Mouse (Mus musculus) ovary, postnatal 10 days (tissue): ENCODE measurements around the gene Nuak2.
A peak's percentile ranks its signal among the peaks of the same experiment; 100 is the strongest.

Experiments
- DNase-seq: peaks from one replicate; pipeline ENCODE4 v3.0.0; 2022; ENCODE audit warnings: low spot score

The Nuak2 gene

GRCm38 (mm10) chr1:132353389-132353788 is 37.5 kb downstream of the Nuak2 start:
- DNase-seq, result no peak

GRCm38 (mm10) chr1:132354234-132354633 is 38.3 kb downstream of the Nuak2 start:
- no peak for DNase-seq

- DNase-seq, result no peak
Observed at GRCm38 (mm10) chr1:132355162-132355601, 39.3 kb downstream of the Nuak2 start.

GRCm38 (mm10) chr1:132355841-132356242 is 39.9 kb downstream of the Nuak2 start:
- peak; percentile 78 for DNase-seq

- DNase-seq, result no peak
Observed at GRCm38 (mm10) chr1:132356841-132357240, 40.9 kb downstream of the Nuak2 start.

- DNase-seq, result no peak
Observed at GRCm38 (mm10) chr1:132361959-132362358, 46.0 kb downstream of the Nuak2 start.

- DNase-seq, result no peak
Observed at GRCm38 (mm10) chr1:132364388-132364787, 48.5 kb downstream of the Nuak2 start.

GRCm38 (mm10) chr1:132364896-132365557 is 49.1 kb downstream of the Nuak2 start:
- DNase-seq, result no peak

GRCm38 (mm10) chr1:132365645-132366044 is 49.7 kb downstream of the Nuak2 start:
- no peak for DNase-seq

GRCm38 (mm10) chr1:132366235-132366634 is 50.3 kb downstream of the Nuak2 start:
- DNase-seq, result no peak

GRCm38 (mm10) chr1:132366937-132367336 is 51.0 kb downstream of the Nuak2 start:
- DNase-seq, result no peak

GRCm38 (mm10) chr1:132367692-132368506 is 52.0 kb downstream of the Nuak2 start:
- DNase-seq, result peak; percentile 58

- no peak for DNase-seq
Observed at GRCm38 (mm10) chr1:132370681-132371173, 54.8 kb downstream of the Nuak2 start.

GRCm38 (mm10) chr1:132371298-132372081 is 55.6 kb downstream of the Nuak2 start:
- no peak for DNase-seq

GRCm38 (mm10) chr1:132372354-132372753 is 56.4 kb downstream of the Nuak2 start:
- DNase-seq, result no peak

GRCm38 (mm10) chr1:132372896-132373534 is 57.1 kb downstream of the Nuak2 start:
- DNase-seq, result no peak

GRCm38 (mm10) chr1:132374140-132374872 is 58.4 kb downstream of the Nuak2 start:
- no peak for DNase-seq

- no peak for DNase-seq
Observed at GRCm38 (mm10) chr1:132374873-132375244, 58.9 kb downstream of the Nuak2 start.

- DNase-seq, result no peak
Observed at GRCm38 (mm10) chr1:132375256-132375655, 59.3 kb downstream of the Nuak2 start.

- no peak for DNase-seq
Observed at GRCm38 (mm10) chr1:132376211-132377054, 60.5 kb downstream of the Nuak2 start.
